Mouse (Mus musculus) testis, adult 2 months (tissue): ENCODE measurements around the gene Rhbdd2.

Source experiments
- CTCF ChIP-seq: fragments of 200-500 bp; IDR thresholded peaks from 2 replicates; pipeline ENCODE4 v1.5.1; 2012; ENCODE audit warnings: low read depth, mild to moderate bottlenecking, inconsistent platforms, low read length, moderate library complexity; ENCODE audit not compliant: control insufficient read depth, insufficient read depth, insufficient replicate concordance
- POLR2A ChIP-seq: fragments of 200-500 bp; IDR thresholded peaks from 2 replicates; pipeline ENCODE4 v1.6.1; 2012; ENCODE audit warnings: low read depth, mild to moderate bottlenecking, inconsistent platforms, low read length, moderate library complexity; ENCODE audit not compliant: control insufficient read depth

DNA sequence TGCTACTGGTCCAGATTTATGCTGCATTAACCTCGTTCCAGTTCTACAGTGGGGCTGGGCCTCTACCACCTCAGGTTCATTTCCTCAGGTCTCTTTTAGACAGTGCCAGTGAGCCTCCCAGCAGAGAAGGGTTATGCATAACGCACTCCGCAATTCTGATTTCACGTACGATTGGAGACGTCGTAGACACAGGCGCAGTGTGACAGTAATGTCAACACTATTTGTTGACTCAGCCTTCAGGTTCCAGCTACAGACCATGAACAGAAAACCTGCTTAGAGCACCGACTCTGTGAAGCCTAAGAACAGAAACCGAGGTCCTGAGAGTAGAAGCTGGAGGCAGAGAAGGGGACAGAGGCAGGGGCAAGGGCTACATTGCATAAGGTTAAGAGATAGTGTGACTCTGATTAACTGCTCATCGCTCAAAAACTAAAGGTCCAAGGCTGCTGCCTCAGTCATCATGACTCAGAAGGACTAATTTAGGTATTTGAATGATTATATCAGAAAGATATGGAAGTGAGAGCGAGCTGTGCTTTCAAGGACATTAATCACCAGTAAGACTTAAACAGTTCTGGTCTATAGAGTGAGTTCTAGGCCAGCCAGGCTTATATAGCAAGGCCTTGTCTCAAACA is 50.6 kb downstream of the Rhbdd2 start:
- TF ChIP-seq POLR2A: no peak
- TF ChIP-seq CTCF: no peak
